Mouse (Mus musculus) neutrophil, adult 65 days (primary cell): ENCODE results near the gene Rps4x. TPM values are rescaled to one million over a fixed set of nuclear protein-coding genes. Genes with fewer than 3 reads are reported as not detected.

ENCODE experiments used
- total RNA-seq: library from RNA; stranded (reverse); gene quantifications from 2 replicates; pipeline ENCODE4 v1.2.4, GENCODE M21; 2023

Rps4x gene
- 633 and 671 TPM in 2 replicates for total RNA-seq

DNA sequence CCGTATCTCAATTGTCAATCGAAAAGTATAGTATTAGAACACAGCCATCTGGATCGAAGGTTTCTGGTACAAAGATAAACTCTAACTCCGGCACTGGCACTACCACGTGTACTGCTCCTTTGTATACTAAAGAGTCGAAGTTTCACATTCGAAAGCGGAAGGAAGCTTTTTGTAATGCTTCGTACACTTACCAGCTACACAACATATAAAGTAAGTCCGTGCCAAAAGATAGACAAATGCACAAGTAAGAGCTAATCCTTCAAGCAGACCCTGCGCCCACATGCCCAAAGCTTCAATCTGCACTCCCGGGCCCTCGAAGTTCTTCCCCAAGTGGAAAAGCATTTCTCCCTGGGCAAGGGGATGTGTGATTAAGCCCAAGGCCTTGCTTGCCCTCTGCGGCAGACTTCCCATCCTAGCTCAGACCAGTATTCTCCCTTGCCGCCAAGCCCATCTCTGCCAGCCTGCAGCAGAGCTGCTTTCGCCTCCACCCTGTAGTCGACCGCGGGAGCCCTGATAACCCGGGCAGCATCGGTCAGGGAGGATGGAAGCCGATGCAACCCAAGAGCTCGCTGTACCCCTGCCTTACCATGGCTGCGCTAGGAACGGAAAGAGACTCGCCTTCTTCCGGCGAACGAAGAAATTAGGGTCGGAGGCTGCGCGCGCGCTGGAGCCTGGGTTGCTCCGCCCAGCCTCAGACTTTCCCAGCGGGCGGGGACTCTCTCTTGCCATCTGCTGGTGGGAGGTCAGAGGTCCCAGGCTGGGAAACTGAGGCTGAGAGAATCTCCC lies at the start of gene Rps4x:
Gene Rps4x, minus strand, starts transcription at position 683 of the 786 bp plus-strand sequence.

DNA sequence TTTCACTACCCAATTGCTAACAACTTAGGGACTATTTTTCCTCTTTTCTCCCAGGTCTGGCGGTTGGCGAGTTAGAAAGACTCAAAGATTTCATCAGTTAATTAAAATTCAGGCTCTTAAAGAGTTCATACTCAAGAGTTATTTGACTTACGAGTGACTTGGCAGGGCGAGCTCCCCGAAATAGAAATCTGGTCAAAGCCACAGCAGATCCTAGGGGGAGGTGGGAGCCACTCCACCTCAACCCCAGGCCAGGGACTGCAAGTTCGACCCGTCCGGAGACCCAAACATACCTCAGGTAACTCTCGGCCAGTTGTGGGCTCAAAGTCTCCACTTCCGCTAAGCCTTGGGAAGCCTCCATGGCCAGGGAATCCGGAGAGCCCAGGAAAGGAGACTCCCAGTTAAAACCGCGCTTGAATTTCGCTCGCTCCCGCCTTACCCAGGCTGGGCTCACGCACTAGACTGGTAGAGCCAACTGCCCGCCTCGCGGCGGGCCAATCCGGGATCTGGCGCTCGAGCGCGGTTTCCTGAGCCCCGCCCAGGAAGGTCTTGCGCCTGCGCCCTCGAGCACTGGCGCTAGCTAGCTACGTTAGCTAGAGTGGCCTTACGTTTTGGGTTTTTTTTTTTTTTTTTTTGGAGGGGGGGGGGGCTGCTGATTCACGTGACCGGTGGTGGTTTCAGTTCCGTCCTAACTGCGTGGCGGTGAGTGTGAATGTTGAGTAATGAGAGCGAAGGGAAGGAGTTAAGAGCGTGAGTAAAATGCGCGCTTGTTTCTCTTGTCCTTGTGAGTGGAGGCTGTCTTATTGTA lies 32.4 kb downstream of the Rps4x start, which contains the start of gene Ercc6l:
Gene Ercc6l, minus strand, starts transcription at position 474 of the 805 bp plus-strand sequence.

Other genes starting within 250 kb of the Rps4x start
- 1.3 and 4.8 TPM in 2 replicates for gene Rtl5, start 118.1 kb downstream of the Rps4x start, total RNA-seq
- 12.0 and 17.7 TPM in 2 replicates for gene Pin4, start 69.9 kb downstream of the Rps4x start, total RNA-seq
- 7.5 and 8.3 TPM in 2 replicates for gene Ercc6l, start 32.3 kb downstream of the Rps4x start, total RNA-seq
- gene Cited1, start 62.8 kb upstream of the Rps4x start, total RNA-seq = not detected in 2 replicates